Mouse (Mus musculus): ENCODE data around the gene Gm20489.

The Gm20489 gene

DNA sequence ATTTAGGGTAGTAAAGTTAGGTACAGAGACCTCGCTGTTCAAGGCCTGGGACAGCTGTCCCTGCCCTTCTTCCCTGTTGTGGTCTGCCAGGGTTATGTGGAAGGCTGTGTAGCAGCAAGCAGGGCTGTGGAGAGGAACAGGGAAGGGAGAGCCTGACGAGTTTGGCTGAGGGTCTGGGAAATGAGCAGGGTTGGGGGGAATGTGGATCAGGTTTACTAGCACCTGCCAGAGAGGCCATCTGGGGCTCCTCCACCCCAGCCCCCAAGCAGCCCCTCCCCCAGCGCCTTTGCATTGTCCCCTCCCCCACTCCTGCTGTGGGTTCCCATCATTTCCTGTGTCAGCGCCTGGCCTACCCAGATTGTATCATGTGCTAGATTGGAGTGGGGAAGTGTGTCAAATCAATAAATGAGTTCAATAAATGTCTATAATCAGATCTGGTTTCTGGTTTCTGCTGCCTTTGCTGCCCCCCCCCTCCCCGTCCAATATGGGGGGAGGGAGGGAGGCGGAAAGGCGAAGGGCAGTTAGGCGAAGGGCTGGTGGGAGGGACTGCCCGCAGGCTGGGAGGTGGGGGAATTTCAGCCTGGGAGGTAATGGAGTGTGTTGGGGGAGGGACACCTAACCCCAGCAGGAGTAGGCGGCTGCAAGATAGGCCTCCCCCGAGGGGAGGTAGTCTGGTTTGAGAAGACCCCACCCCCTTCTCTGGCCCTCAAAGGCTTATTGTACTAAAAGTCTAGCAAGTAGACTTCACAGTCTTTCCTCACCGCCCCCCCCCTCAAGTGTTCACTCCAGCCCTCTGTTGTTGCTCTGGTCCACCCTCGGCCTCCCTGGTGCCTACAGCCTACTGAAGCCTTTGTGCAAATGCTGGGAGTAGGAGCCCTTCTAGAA is 8.1 kb downstream of the Gm20489 start:
- no peak for DNase-seq (ENCODE audit: low read depth, low spot score)

- DNase-seq (ENCODE audit: low read depth, low spot score), result no peak
Observed at GRCm38 (mm10) chrX:101256603-101257002, 12.2 kb downstream of the Gm20489 start.

DNA sequence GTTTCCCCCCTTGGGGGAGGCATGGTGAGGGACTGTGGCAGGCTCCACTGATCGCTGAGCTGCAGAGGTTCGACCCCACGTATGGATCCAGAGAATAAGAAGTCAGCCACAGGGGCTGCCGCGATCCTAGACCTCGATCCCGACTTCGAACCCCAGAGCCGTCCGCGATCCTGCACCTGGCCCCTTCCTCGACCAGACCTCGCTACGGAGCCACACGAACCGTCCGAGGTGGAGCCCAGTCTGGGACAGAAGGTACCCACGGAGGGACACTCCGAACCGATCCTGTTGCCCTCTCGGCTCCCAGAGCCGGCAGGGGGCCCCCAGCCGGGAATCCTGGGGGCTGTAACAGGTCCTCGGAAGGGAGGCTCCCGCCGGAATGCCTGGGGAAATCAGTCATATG is 14.1 kb downstream of the Gm20489 start:
- DNase-seq (ENCODE audit: low read depth, low spot score), result no peak

DNA sequence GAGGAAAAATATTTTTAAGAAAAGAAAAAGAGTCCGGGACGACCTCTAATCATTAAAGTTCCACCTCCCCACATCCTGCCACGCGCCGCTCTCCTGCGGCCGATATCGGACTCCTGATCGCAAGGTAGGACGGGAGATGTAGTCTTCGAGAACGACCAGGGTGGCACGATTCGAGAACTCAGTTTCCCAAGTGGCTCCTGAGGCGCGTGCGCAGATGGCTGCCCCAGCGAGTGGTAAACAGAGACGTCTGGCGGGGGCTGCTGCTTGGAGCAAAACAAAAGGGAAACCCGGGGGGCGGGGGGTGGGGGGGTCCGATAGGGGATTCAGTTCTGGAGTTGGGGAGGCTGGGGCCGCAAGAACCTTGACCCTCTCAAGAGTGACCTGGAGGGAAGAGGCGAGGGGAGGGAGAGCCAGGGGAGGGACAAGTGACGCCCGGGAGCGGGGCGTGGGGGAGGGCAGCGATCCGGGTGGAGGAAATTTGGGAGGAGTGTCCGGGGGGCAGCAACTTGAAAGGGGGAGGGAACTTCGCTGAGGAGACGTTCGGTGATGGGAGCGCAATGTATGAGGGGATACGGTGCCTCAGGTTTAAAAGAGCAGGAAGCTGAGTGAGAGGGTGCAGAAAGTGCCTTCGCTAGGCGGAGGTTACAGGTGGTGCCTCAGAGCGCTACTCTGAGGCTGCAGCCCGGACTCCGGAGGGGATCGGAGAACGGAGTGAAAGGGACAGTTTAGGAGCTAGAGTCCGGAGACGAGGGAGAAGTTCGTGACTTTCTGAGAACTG is 14.7 kb downstream of the Gm20489 start, which contains the start of gene Foxo4:
TSS of gene Foxo4 (plus strand) at position 577 of the 778 bp plus-strand sequence.
- DNase-seq (ENCODE audit: low read depth, low spot score), result peak; percentile 60

DNA sequence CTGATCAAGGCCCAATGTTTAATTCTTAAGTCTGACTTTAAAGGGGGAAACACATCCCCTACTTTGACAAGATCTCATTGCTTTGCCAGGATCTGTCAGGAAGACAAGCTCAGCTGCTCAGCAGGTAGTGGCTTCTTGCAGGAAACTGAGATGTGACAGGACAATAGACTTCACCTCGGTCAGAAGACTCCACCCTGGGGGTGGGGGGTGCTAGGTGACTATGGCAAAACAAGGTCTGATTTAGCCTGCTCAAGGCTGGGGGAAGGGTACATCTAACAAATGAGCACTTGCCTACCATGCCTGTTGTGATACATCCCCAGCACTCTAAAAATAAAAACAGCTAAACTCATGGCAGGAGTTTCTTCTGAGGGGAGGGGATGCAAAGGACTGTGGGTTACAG is 23.8 kb downstream of the Gm20489 start:
- no peak for DNase-seq (ENCODE audit: low read depth, low spot score)

GRCm38 (mm10) chrX:101222796-101223162 is 46.0 kb downstream of the Gm20489 start:
- DNase-seq (ENCODE audit: low read depth, low spot score), result no peak

DNA sequence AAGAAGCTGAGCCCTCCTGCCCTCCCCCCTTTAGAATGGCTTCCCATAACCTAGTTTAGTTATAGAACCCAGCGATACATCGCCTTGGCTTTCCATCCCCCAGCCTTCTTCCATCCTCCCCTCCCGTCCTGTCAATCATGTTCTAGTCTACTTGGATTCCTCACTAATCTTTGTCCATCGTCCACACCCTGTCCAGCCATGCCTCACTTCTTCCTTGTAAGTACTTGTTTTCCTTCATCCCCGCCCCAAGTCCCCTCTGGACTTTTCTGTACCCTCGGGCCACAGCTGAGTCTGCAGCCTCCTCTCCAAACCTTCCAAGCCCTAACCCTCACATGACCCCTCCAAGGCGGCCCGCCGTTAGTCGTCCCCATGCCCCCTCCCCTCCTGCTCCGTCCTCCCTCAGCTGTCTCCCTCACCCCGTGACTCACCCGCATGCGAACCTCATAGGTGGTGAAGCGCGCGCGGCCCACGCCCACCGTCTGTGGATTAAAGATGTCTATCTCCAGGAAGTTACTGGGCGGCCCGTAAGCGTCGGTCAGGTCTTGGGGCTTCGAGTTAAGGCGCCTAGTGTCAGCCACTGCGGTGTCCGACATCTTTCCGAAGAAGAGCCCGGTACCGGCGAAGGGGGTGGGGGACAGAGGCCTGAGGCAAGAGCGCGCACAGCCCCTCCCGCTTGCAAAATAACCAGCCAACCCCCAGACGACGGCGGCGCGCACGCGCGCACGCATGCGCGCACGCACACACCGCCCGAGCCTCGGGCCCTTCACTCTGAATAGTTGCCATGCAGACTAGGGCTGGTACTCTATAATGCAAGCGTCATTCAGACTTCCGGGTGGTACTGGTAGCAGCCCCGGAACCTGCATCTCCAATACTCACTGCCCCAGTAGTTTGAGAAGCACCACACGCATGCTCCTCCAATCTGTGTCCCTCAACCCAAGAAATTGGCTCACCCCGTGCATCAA is 46.7 kb downstream of the Gm20489 start, which contains the start of gene Snx12:
TSS of gene Snx12 (minus strand) at position 730 of the 962 bp plus-strand sequence.
- peak; percentile 87 for DNase-seq (ENCODE audit: low read depth, low spot score)
